Mouse (Mus musculus) hindbrain, embryonic 14.5 days (tissue): ENCODE measurements around the gene Cecr2. TPM values are rescaled to one million over a fixed set of nuclear protein-coding genes. Genes with fewer than 3 reads are reported as not detected.
A peak's percentile ranks its signal among the peaks of the same experiment; 100 is the strongest.

Source experiments
- ATAC-seq: fragments of 200-750 bp; cut with Nextera tagmentation; 2 replicates; pipeline ENCODE4 v1.8.0; 2017; ENCODE audit warnings: moderate number of reproducible peaks, mild to moderate bottlenecking, moderate TSS enrichment, moderate library complexity; ENCODE audit not compliant: low FRiP score
- DNase-seq: peaks from one replicate; pipeline ENCODE4 v3.0.0-alpha.2; 2015; ENCODE audit warnings: low spot score
- H3K27ac ChIP-seq: fragments of 300-500 bp; sonication (generic); 2 replicates; pipeline ENCODE4 v1.5.1; 2014; ENCODE audit warnings: mild to moderate bottlenecking, moderate library complexity
- H3K27me3 ChIP-seq: fragments of 300-500 bp; sonication (generic); 2 replicates; pipeline ENCODE4 v1.6.1; 2014; ENCODE audit warnings: mild to moderate bottlenecking, low read length, mixed read lengths; ENCODE audit not compliant: control insufficient read depth, insufficient read depth
- H3K36me3 ChIP-seq: fragments of 300-500 bp; sonication (generic); replicated peaks from 2 replicates; pipeline ENCODE4 v1.6.1; 2014; ENCODE audit not compliant: control insufficient read depth, insufficient read depth
- H3K4me1 ChIP-seq: fragments of 300-500 bp; sonication (generic); replicated peaks from 2 replicates; pipeline ENCODE4 v1.6.1; 2014; ENCODE audit warnings: antibody characterized with exemption, low read length, mixed read lengths; ENCODE audit not compliant: control insufficient read depth, insufficient read depth
- H3K4me2 ChIP-seq: fragments of 300-500 bp; sonication (generic); replicated peaks from 2 replicates; pipeline ENCODE4 v1.6.1; 2014; ENCODE audit warnings: mild to moderate bottlenecking, moderate library complexity
- H3K4me3 ChIP-seq: fragments of 300-500 bp; sonication (generic); replicated peaks from 2 replicates; pipeline ENCODE4 v1.5.1; 2014; ENCODE audit warnings: mild to moderate bottlenecking, low read length
- H3K9ac ChIP-seq: fragments of 300-500 bp; sonication (generic); 2 replicates; pipeline ENCODE4 v1.6.1; 2014
- H3K9me3 ChIP-seq: fragments of 300-500 bp; sonication (generic); 2 replicates; pipeline ENCODE4 v1.6.1; 2016; ENCODE audit warnings: low read length; ENCODE audit not compliant: control insufficient read depth
- WGBS: fragments of 180-500 bp; shearing (Covaris S2); extraction: QIAGEN DNeasy Blood & Tissue Kit; methylation state at CpG from one replicate; pipeline ENCODE4 v1.1.7; 2014; 5-methylcytosine and 5-hydroxymethylcytosine counted together
- polyA plus RNA-seq: library from polyadenylated mRNA; unstranded; fragments of >200 nt; fragmentation: Nextera tagmentation; extraction: Ambion mirVana; gene quantifications from 2 replicates; pipeline ENCODE4 v1.2.1, GENCODE M21; 2014

The Cecr2 gene
- polyA plus RNA-seq, 1 experiment from 2014 or later, result 4.7 TPM

DNA sequence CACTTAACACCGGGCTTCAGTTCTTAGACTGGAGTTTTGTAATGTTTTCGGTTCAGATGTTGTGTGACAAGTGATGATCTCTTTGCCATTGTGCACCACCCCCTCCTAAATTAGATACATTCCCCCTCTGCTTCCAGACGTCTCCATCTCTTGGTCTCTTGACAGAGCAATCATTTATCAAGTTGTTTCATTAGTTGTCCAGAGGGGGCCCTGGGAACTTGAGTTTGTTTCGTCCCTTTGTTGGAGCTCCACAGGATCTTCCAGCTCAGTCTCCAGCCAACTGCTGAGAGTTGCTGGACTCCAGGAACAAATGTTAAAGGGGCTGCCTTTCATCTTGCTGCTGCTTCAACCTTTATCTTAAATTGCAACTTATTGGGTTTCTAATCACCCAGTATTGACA, 34.1 kb downstream of the Cecr2 start:
- Histone ChIP-seq H3K9me3 (no peaks in the 10 kb centered on the region), H3K9ac (no peak overlapping the region), H3K27ac (0 out of 2 replicates have a peak overlapping the region, but pooled peaks have one; percentile 26), H3K4me2 (no peak overlapping the region), H3K4me1 (0 out of 2 replicates have a peak, but pooled peaks cover 4% of the 10 kb centered on the region), H3K4me3 (no peak overlapping the region), H3K36me3 (no peaks in the 10 kb centered on the region), H3K27me3 (no peaks in the 10 kb centered on the region)
- ATAC-seq (no peak), DNase-seq (no peak)
- WGBS, result 13% methylated on average over 4 of the region's 4 CpGs

DNA sequence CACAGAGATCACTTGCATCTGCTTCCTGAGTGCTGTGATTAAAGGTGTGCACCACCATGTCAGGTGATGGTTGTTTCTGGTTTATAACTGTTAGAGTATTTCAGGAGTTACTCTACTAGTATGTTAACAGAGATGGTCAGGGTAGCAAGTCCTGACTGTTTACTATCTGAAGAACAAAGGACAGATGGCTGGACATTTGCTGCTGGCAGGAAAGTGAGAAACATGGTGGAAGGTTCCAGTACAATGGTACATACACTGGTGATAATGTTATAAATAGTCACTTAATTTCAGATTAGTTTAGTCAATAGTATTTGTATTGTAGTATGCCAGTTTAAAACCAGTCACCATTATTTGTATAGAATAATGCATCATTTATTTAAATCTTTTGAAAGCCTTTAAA, 38.2 kb downstream of the Cecr2 start:
- Histone ChIP-seq H3K9ac (no peak overlapping the region), H3K4me3 (no peak overlapping the region), H3K27me3 (no peaks in the 10 kb centered on the region), H3K9me3 (no peaks in the 10 kb centered on the region), H3K36me3 (no peaks in the 10 kb centered on the region), H3K4me2 (no peak overlapping the region), H3K4me1 (0 out of 2 replicates have a peak, but pooled peaks cover 4% of the 10 kb centered on the region), H3K27ac (no peak overlapping the region)
- DNase-seq (no peak), ATAC-seq (no peak)

DNA sequence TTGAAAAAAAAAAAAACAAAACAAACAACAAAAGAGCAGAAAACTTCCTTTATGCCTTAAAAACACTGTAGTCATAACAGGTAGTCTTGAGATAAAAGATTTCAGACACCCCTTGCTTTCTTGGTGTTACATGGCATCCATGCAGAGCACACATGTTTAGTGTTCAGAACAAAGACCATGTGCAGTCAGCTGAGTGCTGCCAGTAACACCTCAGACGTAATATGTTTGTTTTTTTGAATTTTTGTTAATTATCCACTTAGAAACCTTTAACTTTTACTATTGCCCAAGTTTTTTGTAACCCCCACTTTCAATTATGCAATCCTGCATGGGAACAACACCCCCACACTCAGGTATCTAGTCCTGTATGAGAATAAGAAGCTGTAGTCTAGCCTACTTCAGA, 42.6 kb downstream of the Cecr2 start:
- no peak for ATAC-seq
- 61% methylated on average over 1 of the region's 1 CpGs for WGBS

DNA sequence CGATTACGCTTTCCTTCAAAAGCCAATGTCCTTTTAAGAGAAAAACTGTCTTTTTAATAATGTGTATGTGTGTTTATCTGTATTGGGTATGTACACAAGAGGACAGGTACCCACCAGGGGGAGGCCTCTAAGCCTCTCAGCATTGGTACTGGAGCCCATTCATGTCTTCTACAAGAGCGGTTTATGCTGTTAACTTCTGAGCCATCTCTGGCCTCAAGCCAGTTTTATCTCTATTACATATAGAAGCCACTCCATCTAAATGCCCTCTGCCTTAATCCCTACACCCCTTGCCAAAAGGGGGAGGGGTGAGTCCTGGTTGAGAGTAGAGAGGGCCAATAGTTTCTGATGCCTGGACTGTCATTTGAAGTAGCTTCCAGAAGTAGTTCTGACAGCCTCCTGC, 48.6 kb downstream of the Cecr2 start:
- Histone ChIP-seq H3K4me3 (no peak overlapping the region), H3K9me3 (no peaks in the 10 kb centered on the region), H3K27me3 (no peaks in the 10 kb centered on the region), H3K4me2 (no peak overlapping the region), H3K36me3 (no peaks in the 10 kb centered on the region), H3K4me1 (peaks cover 20% of the 10 kb centered on the region), H3K27ac (no peak overlapping the region), H3K9ac (no peak overlapping the region)
- no peak for ATAC-seq
- no peak for DNase-seq
- WGBS, result 78% methylated on average over 3 of the region's 3 CpGs

More for the DNA sequence above, 42.6 kb downstream of the Cecr2 start:
- Histone ChIP-seq H3K4me1 (no peaks in the 10 kb centered on the region), H3K4me3 (no peak overlapping the region), H3K9me3 (no peaks in the 10 kb centered on the region), H3K9ac (no peak overlapping the region), H3K36me3 (no peaks in the 10 kb centered on the region), H3K27me3 (no peaks in the 10 kb centered on the region), H3K4me2 (no peak overlapping the region), H3K27ac (no peak overlapping the region)
- no peak for DNase-seq

DNA sequence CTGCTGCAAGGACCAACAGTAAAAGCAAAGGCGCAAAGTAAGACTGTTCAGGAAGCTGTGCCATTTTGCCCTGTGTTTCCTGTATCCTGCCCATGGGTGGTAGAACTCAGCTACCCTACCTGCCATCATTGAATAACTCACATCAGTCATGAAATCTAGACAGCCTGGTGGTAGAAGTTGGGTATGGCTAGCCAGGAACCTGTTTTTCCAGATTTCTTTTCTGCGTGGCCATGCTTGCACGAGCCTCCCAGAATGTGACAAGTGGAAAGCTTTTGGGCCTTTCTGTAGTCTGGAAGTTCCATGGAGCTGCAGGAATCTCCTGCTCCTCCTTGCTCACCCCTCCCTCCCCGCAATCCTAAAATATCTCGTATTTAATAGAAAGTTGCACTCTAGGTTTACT, 49.1 kb downstream of the Cecr2 start:
- WGBS, result 55% methylated on average over 5 of the region's 5 CpGs
- no peak for ATAC-seq

DNA sequence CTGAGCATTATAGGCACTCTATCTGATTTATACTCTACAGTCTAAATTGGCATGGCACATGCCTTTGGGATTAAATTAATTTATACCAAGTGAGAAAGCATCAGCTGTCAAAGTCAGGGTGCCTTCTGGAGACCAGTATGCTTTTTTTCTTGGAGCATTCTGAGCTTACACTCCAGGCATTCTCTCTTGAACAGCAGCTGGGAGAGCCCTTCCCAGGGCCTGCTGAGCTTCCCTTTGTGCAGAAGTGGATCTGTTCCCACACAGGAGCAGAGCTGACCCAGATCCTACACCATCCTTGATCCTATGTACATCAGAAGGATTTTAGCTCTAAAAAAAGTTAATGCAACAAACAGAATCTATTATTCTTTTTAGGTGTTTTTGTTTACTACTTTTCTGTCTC, 49.7 kb downstream of the Cecr2 start:
- DNase-seq (no peak), ATAC-seq (peak; percentile 73)
- Histone ChIP-seq H3K36me3 (no peaks in the 10 kb centered on the region), H3K27ac (peak overlapping the region; percentile 29; the same call in 1 of the 2 replicates), H3K27me3 (no peaks in the 10 kb centered on the region), H3K9ac (no peak overlapping the region), H3K4me1 (peaks cover 20% of the 10 kb centered on the region), H3K9me3 (no peaks in the 10 kb centered on the region), H3K4me3 (no peak overlapping the region), H3K4me2 (no peak overlapping the region)

More for the DNA sequence above, 49.1 kb downstream of the Cecr2 start:
- Histone ChIP-seq H3K9ac (no peak overlapping the region), H3K9me3 (no peaks in the 10 kb centered on the region), H3K4me3 (no peak overlapping the region), H3K36me3 (no peaks in the 10 kb centered on the region), H3K27ac (no peak overlapping the region), H3K4me2 (no peak overlapping the region), H3K4me1 (peaks cover 20% of the 10 kb centered on the region), H3K27me3 (no peaks in the 10 kb centered on the region)
- DNase-seq, result no peak

DNA sequence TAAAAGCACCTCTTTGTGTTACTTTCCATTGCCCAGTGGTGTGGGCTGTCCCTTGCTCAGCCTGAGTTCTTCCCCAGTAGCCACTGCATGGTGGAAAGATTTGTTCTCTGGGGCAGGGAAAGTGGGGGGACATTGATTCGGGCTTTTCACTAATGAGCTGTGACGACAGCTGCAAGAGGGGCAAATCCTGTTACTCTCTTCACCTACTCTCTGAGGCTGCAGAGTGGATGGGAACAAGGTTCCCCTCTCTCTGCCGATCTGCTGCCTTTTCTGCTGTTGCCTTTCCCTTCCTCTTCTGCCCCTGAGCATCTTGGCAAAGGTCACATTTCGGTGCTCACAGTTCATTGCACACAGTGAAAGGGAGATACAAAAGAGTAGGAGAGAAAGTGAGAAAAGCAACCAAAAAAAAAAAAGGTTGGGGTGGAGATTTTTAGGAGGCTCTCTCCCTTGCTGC, 50.4 kb downstream of the Cecr2 start:
- H3K9ac ChIP-seq, result no peak overlapping the region
- 0 out of 2 replicates have a peak overlapping the region, but pooled peaks have one; percentile 67 for H3K27ac ChIP-seq
- ATAC-seq, result no peak
- H3K36me3 ChIP-seq, result no peaks in the 10 kb centered on the region
- H3K4me2 ChIP-seq, result no peak overlapping the region
- H3K27me3 ChIP-seq, result no peaks in the 10 kb centered on the region
- no peak for DNase-seq
- 6% methylated on average over 4 of the region's 4 CpGs for WGBS
- H3K4me3 ChIP-seq, result no peak overlapping the region
- H3K9me3 ChIP-seq, result no peaks in the 10 kb centered on the region
- peaks cover 20% of the 10 kb centered on the region for H3K4me1 ChIP-seq

DNA sequence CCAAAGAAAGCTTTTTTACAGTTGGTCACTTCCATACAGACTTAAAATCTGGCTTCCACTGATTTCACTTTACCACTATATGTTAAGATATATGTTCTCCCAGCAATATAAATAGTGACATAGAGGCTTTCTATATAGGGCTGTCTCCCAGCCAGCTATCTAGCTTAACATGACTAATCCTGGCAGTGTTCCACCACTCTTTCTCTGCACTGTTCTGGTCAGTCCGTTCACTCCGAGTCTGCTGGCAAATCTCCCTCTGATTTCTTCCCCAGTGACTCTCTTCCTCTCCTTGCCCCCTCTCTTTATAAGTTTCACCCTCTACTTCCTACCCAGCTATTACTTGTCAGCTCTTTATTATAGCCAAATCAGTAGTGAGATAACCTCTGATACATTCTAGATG, 59.8 kb downstream of the Cecr2 start:
- no peak overlapping the region for H3K27ac ChIP-seq
- no peak overlapping the region for H3K9ac ChIP-seq
- DNase-seq, result no peak
- no peaks in the 10 kb centered on the region for H3K9me3 ChIP-seq
- H3K27me3 ChIP-seq, result no peaks in the 10 kb centered on the region
- H3K4me3 ChIP-seq, result no peak overlapping the region
- H3K36me3 ChIP-seq, result no peaks in the 10 kb centered on the region
- 48% methylated on average over 2 of the region's 2 CpGs for WGBS
- H3K4me1 ChIP-seq, result no peaks in the 10 kb centered on the region
- ATAC-seq, result no peak
- no peak overlapping the region for H3K4me2 ChIP-seq

DNA sequence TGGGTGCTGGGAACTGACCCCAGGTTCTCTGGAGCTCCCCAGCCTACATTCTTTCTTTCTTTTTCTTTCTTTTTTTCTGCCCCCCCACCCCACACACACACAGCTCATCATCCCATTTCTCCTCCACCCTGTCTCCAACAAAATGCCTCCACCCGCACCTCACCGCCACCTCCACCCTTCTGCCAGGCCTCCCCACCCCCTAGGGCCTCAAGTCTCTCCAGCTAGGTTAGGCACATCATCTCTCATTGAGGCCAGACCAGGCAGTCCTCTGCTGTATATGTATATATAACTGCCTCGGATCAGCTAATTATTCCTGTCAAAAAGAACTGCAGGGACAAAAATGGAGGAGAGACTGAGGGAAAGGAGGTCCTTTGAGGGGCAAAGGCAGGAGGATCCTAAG, 69.8 kb downstream of the Cecr2 start:
- no peak overlapping the region for H3K4me3 ChIP-seq
- H3K9ac ChIP-seq, result no peak overlapping the region
- no peak overlapping the region for H3K27ac ChIP-seq
- H3K27me3 ChIP-seq, result no peaks in the 10 kb centered on the region
- 82% methylated on average over 3 of the region's 3 CpGs for WGBS
- ATAC-seq (no peak), DNase-seq (no peak)
- H3K9me3 ChIP-seq, result no peaks in the 10 kb centered on the region
- no peaks in the 10 kb centered on the region for H3K4me1 ChIP-seq
- H3K4me2 ChIP-seq, result no peak overlapping the region
- peaks cover 18% of the 10 kb centered on the region; the same call in 1 of the 2 replicates for H3K36me3 ChIP-seq

DNA sequence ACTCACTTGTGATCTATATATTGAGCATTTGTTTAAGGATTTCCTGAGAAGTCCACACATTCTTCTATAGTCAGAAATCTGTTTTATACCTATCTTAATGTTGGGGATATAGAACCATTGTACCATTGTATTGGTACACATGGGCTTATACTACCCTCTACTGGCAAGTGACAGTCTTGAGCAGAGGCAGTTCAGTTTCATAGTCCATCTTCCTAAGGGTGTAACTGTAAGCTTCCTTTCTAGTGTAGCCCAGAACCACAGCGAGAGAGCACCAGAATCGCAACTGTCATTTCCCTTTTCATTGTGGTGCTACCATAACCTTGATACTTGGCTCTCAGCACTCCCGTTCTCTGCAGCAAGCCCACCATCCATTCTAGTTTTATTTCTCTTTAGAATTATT, 70.4 kb downstream of the Cecr2 start:
- no peaks in the 10 kb centered on the region for H3K9me3 ChIP-seq
- no peaks in the 10 kb centered on the region for H3K27me3 ChIP-seq
- H3K27ac ChIP-seq, result no peak overlapping the region
- 88% methylated on average over 3 of the region's 3 CpGs for WGBS
- H3K4me1 ChIP-seq, result no peaks in the 10 kb centered on the region
- H3K4me2 ChIP-seq, result no peak overlapping the region
- no peak overlapping the region for H3K4me3 ChIP-seq
- ATAC-seq, result peak; percentile 77; the same call in 1 of the 2 replicates
- peak; percentile 85 for DNase-seq
- H3K9ac ChIP-seq, result no peak overlapping the region
- H3K36me3 ChIP-seq, result peaks cover 18% of the 10 kb centered on the region; the same call in 1 of the 2 replicates
